Mouse (Mus musculus) fat pad, adult 2 months (tissue): ENCODE data around the gene Prx.

Experiments used
- DNase-seq: peaks from one replicate; pipeline ENCODE4 v3.0.0-alpha.2; 2011; ENCODE audit warnings: low read depth, low spot score; ENCODE audit errors: extremely low read depth

Prx gene

DNA sequence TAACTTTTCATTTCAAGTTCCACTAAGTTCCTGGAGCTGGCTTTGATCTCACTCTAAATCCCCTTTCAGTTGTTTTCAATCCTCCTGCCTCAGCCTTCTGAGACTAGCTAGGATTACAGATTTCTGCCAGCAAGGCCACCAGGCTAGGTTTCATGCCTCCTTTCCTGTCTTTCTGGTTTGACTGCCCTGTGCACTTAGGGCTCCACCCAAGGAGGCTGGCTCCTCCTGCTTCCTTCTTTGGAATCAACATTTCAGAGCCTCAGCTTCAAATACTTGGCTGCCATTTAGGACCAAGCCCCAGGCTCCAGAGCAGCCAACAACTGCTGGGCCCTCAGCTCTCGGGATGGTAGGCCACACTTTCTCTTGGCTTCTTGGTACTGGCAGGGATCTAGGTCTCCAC, 21.5 kb downstream of the Prx start:
- DNase-seq: peak; percentile 62

DNA sequence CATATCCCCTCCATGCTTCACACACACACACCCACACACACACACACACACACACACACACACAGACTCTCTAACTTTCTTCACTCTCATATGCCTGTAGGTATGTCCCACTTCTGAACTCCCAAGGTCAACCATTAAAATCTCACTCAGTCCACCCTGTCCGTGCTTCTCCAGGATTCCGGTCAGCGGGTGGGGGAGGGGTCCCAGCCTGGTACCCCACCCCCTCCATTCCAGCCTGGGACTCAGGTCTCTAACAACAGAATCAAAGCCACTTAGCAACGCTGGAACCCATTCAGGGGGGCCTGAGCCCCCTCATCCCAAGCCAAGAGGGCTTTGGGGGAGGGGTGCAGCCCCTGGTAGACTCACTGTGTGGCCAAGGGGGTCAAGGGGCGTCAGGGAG, 23.8 kb downstream of the Prx start, which contains the start of gene Hipk4:
TSS of gene Hipk4 (plus strand) at position 301 of the 400 bp plus-strand sequence.
- no peak for DNase-seq

DNA sequence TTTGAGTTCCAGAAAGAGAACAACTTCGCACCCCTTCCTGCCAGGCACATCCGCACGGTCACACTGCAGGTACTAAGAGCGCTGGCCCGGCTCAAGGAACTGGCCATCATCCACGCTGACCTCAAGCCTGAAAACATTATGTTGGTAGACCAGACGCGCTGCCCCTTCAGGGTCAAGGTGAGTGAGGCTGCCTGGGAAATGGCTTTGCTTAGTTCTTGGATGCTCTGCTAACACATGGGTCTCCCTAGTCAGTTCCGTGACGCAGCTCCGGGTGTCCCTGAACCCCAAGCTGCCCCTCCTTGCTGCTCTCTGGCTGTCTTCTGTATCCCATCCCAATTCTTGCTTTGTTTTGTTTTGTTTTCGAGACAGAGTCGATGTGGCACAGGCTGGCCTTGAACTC, 24.7 kb downstream of the Prx start:
- DNase-seq: no peak

DNA sequence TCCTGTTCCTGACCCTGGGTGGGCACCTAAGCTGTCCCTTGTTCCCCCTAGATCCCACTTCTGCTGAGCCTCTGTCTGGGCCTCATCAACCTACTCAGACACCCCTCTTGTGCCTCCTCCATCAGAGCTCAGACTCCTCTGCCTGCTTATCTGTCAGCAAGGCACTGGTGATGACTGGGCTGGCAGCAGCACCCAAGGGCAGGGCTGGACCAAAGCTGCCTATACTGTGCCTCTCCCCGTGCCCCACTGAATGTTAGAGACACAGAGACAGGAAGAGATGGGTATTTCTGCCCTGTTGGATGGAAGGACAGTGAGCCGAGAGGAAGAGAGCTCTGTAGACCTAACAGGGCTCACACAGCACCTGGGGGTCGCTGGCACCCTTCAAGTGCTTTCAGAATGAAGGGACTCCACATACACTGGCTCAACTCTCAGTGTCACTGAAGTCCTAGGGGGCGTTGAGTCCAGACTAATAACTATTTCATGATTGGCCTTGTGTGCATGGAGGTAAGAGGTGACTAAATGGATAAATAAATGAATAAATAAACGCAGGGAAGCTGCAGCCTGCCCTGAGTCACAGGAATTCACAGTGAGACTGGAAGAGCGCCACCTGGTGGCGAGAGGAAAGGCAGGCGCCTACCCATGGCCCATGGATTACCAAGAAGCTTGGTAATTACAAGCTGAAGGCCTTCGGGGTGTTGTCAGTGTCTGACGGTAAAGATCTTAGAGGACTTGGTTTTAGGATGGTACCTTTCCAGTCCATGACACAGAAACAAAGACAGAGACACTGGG, 27.1 kb downstream of the Prx start:
- DNase-seq: no peak

DNA sequence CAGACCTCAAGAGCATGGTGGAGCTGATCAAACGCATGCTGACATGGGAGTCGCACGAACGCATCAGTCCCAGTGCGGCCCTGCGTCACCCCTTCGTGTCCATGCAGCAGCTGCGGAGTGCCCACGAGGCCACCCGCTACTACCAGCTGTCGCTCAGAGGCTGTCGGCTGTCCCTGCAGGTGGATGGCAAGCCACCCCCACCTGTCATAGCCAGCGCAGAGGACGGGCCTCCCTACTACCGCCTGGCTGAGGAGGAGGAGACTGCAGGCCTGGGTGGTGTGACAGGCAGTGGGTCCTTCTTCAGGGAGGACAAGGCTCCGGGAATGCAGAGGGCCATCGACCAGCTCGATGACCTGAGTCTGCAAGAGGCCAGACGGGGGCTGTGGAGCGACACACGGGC, 29.9 kb downstream of the Prx start:
- DNase-seq: no peak

DNA sequence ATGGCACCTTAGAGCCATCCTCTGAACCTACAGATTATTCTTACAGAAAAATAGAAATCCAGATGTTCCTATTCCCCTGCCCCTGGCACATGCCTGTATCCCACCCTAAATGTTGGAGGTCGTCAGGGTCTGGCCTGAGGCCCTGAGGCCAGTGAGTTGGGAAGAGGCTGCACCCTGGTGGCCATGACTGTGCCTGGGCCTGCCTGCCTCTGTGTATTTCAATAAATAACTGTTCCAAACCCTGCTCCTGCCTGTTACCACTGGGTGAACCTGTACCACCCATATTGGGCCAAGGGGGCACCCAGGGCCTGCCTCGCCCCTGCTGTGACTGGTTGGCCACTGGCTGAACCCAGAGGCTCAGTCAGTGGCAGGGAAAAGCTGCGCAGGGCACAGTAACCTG, 31.8 kb downstream of the Prx start:
- no peak for DNase-seq

DNA sequence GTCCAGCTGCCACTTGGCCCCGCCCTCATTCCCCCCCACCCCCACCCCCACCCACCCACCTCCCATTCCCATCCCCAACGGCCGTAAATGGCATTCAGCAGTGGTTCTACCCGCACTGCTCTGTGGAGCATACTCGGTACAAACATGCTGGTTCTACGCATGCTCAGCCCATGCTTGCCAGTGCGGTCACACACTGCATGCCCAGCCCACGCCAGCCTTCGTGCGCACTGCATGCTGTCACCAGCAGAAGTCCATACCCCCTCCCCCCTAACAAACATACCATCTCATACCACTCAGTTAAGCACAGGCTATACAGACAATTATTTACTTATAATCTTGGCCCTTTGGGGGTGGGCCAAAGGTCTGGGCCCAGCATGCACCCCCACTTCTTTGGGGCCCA, 32.6 kb downstream of the Prx start:
- DNase-seq: no peak

DNA sequence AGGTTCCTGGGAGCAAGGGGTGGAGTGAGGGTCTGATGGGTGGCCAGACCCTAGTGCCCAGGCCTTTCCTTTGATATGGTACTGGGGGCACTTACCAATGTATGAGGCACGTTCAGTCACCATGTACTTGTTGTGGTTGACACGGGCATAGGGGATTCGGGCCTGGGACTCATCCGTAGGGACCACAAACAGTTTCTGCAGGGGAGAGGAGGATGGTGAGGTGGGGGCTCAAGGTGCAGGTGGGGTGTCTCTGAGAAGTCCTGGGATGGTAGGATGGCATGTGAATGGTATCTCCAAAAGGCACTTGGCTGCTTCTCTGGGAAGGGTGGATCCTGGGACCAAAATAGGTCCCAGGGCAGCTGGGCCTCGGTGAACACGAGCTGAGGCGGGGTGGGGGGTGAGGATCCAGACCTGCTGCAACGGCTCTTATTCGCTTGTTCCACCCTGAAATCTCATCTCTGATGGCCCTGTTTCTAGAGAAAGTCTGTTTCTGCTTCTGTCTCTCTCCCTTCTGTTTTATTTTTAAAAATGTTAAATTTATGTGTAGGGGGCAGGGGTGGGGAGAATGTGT, 33.4 kb downstream of the Prx start:
- no peak for DNase-seq

DNA sequence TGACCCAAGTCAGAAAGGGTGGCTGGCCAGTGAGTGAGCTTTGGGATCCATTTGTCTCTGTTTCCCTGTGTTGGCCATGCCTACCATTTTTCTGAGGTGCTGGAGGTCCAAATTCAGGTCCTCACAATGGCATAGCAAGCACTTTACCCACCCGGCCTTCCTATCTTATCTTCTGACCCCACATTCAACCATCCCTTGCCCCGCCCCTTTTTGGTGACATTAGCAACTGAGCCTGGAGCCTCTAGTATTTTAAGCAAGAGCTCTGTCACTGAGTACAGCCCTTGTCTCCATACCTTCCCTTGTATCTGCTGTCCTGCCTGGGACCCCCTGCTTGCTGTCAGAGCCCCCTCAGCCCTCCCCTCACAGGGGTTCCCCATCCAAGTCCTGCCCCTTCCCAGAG, 36.3 kb downstream of the Prx start:
- DNase-seq: no peak

DNA sequence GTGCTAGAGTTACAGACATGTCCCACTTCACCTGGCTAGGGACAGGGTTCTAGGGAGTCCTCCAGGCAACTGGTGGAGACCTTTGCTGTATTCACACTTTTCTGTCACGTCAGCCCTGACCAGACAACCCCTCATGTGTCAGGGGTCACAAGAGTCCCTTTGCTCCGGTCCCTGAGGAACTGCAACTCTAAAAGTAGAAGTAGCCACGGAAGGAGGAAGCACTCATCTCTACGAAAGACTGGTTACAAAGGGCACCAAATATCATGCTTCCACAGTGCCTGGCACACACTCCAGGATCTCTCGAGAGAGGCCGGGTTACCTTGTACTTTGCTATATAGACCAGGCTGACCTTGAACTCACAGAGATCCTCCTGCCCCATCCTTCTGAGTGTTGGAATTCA, 37.5 kb downstream of the Prx start:
- no peak for DNase-seq

DNA sequence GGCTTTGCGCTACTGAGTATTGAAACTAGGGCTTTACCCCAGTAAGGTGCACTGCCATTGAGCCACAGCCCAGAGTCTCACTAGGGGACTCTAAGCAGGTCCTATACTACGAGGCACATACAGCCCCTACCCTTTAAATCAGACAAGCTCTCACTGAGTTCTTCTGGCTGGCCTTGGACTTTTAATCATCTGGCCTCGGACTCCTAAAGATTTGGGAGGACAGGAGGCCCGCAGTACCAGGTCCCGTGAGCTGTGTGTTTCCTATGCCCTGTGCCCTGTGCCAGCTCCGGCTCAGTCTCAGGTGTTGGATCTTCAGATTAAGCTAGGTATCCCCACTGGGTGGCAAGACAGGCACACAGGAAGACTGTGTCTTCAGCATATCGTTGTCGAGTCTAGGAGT, 38.9 kb downstream of the Prx start:
- no peak for DNase-seq

DNA sequence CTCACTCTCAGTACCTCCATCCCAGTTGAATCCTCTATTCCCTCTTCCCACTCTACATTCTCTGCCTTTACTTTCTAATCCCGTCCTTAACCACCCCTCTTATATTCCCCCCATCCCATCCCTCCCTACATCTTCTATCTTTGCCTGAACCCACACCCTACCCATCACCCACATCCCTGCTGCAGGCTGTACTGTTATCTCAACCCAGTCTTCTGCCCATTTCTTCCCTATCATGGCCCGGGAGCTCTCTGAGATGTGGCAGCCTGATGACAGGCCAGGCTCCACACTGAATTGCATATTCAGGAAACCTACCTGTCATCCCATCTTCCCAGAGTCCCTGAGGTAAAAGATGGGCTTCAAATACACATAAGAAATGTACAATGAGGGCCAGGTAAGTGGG, 39.7 kb downstream of the Prx start:
- no peak for DNase-seq

DNA sequence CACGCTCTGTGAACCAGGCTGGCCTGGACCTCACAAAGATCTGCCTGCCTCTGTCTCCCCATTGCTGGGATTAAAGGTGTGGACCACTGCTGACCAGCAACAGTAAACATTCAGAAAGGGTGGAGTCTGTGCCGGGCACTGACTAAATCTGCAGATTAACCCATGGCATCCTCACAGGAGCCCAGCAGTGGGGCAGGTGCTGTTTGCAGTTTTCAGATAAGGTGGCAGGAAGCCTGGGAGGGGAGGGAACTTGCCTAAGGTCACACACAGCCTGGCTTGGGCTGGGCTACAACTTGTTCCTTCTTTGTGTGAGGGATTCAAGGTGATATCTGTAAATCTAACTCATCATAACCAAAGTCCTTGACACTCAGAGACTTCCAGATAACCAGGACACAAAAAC, 41.4 kb downstream of the Prx start:
- DNase-seq: no peak

DNA sequence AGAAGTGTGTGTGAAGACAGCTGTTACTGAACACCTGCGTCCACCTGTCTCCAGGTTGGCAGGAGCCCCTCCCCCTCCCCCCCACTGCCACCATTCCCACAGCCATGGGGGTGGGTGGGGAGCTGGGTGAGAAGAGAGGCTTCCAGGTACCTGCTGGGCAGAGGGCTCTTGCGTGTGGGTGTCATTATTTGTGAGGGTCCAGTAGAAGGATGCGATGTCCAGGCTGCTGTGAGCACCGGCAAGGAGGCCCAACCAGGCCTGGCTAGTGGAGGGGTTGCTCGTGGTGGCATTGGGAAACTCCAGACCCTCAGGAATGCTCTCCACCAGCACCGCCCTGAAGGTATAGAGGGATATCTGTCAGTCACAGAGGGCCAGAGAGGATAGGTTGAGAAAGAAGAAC, 41.8 kb downstream of the Prx start:
- no peak for DNase-seq

DNA sequence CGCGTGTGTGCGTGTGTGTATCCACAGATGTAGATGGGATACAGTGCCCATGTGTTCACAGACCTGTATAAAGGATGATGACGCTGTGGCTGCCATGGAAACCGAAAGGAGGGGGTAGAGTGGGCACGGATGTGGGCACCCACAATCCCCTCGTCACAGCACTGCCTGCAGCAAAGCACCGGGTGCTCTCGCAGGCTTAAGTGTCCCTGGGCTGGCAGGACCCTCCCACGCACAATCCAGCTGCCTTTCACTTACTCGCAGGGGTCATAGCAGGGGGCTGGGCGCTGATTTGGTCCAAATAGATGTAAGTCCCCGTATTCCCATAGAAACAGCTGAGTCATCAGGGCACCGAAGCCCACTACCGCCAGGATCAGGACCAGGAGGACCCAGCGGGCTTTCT, 42.3 kb downstream of the Prx start:
- DNase-seq: no peak

DNA sequence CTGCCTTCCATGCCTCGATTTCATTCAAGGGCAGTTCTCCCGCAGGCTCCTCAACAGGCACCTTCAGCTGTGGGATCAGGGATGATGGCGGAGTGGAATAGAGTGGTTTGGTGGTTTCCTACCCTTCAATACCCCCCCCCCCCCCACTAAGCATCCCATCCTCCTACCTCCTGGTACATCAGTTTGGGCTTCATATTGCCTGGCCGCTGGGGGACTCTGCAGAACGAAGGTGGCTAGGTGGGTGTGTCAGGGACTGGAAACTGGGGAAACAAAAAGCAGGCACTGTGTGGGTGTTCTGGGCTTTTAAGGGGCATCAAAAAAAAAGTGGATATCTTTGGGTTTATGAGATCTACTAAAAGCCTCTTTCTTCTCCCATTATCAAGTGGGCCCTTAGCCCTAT, 42.8 kb downstream of the Prx start:
- DNase-seq: no peak

DNA sequence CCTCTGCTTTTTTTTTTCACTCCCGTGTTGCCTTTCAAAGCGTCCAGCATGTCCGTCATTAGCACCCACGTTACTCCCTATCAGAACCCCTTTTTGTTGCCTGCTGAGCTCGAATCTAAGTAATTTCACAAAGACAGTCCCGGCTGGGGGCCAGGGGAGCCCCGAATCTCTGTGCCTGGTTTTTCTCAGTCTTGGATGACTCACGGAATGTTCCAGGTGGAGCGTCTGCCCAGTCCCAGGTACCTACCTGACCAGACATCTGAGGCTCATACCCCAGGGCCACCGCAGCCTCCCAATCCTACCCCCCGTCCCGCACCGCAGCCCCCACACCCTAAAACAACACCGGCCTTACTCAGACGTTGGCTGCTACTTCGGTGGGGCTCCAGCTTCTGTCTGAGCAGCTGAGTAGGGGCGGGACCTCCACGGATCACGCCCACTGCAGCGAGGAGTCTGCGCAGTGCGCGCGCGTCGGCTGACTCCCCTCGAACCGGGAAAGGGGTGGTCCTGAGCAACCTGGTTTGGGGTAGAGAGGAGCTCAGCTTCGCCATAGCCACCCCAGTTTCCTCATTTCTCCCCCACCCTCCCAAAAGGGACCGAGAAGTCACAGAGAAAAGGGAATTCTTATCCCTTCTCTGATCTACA, 43.4 kb downstream of the Prx start:
- no peak for DNase-seq

DNA sequence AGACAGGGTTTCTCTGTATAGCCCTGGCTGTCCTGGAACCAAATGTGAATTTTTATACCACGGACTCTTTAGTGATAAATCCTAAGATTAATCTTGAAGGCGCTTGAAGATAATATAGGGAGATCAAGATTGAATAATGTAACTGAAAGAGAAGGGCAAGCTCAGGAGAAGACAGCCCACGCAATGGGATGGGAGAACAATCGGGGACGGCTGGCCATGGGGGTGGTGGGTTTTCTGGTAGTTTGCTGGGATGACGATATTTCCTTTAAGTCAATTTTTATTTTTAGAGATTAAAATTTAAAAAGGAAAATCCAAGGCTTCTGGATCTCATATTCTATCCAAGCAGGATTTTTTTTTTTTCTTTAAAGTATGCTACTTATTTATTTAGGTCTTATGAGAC, 43.9 kb downstream of the Prx start:
- DNase-seq: no peak

DNA sequence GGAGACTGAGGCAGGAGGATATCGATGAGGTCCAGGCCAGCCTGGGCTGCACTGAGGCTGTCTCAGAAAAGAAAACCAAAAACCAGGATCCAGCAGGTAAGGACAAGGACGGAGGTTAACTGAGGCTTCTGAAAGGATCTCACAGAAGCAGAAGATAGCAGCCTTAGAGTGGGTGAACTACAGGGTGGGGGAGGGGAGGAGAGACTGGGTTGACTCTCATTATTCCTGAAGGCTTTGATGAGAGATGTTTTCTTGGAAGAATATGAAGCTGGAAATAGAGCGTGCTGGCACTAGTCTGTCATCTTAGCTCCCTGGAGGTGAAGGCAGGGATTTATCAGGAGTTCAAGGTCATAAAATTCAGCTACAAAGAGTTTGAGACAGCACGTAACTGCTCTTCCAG, 44.7 kb downstream of the Prx start:
- DNase-seq: no peak

DNA sequence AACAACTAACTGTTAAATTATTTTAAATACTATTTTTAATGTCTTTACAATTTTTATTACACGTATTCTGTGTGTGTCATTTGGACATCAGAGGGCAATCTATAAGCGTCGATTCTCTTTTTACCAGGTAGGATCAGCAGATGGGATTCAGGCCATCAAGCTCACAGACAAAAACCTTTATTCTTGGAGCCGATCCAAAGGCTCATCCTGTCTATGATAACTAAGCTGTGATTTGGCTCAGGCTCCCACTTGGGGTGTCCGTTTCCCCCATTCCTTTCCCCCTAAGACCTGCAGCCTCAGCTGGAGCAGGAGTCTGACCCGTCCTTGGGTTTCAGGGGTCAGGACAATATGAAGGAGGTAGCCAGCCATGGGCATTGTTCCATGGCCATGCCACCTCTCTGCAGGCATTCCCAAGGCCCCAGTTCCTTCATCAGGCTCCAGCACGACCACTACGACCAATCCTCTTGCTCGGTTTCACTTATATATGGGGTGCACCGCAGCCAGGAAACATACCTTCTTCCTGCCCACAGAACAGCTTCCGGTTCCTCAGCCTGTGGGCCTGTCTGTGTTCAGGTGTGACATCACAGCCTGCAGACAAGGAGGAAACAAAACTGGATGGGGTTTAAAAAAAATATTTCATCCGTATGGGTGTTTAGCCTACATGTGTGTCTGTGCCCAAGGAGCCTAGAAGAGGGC, 45.7 kb downstream of the Prx start:
- no peak for DNase-seq

DNA sequence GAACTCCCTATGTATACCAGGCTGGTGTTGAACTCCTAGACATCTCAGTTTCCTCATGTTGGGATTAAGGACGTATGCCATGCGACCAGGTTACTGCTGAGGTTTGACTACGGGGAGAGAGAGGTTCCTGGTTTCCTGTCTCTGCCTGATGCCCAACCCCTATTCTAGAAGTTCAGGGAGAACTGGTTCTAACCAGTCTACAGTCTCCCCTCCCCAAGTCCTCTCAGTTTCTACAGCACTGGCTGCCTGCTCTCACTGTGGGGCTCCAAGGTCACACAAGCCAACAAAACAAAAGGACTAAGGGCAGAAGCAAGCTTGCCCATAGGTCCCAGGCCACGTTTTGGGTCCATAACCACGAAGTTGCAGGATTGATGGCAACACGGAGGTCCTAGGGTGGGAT, 50.5 kb downstream of the Prx start:
- DNase-seq: no peak

DNA sequence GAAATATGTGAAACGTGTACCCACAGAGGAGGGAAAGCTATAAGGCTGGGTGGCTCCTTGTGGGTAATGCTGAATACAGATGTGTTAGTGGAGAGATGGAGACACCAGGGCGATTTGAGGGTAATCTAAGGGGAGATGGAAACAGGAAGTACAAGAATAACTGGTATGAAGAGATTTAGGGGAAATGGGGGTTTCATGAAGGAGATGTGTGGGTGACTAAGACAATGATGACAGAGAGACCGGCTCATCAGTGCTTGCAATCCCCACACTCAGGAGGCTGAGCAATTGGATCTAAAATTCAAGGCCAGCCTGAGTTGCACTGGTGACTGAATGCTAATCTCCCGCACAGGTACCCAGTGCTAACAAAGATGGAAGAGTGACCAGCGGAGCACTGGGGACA, 52.9 kb downstream of the Prx start:
- no peak for DNase-seq
